Mouse (Mus musculus) mesoderm, embryonic 11.5 days (tissue): ENCODE measurements around the gene Atrnl1.
"Not testable (repeated sequence)": the region's sequence is repeated elsewhere in the genome, so short reads cannot be mapped to it uniquely, and the experiment has no call there.

ENCODE experiments used
- DNase-seq: peaks from one replicate; pipeline ENCODE4 v3.0.0-alpha.2; 2012; ENCODE audit warnings: low read depth, low spot score

The Atrnl1 gene

DNA sequence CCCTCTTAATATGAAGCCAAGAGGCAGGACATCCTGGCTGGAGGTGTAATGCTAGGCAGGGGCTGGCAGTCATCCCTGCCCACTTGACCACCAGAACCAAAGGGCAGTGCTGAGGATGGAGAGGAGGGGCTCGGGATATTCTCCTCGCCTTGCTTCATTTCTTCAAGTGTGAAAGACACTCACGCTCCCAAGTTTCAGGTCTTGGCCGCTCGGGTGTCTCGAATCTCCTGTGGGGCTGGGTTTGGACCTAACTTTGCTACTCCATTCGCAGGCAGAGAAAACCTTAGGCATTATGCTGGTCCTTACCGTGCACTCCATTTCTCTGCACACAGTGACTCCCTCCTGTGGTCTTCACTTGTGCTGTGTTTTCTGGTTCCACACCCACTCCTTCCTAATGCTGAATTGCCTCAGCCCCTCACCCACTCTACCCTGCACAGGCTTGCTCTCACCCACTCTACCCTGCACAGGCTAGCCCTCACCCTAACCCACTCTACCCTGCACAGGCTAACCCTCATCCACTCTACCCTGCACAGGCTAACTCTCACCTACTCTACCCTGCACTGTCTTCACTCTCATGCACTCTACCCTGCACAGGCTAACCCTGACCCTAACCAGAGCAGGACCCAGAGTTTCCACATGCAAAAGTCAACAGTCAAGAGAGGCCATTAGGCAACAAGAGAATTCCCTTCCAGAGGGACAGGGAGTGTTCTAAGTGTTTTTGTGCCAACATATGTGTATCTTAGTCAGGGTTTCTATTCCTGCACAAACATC lies 410.9 kb downstream of the Atrnl1 start:
- no peak for DNase-seq

DNA sequence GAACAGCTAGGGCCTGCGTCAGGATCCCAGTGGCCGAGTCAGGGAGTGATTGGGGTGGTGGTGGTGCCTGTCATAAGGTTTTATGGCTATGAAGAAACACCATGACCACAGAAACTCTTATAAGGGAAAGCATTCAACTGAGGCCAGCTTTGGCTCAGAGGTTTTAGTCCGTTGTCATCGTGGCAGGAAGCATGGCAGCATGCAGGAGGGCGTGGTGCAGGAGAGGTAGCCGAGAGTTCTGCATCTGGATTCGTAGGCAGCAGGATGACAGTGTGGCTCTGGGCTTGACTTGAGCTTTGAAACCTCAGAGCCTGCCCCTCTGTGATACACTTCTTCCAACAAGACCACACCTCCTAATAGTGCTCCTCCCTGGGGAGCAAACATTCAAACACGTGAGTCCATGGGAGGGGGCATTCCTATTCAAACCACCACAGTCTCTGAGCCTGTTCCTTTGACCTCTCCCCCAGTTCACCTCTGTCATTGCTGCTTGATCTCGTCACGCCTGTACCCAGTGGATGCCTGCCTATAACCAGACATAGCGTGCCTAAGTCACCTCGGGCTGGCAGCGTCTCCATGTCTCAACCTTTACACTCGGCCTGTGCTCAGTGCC lies 412.5 kb downstream of the Atrnl1 start:
- no peak for DNase-seq

DNA sequence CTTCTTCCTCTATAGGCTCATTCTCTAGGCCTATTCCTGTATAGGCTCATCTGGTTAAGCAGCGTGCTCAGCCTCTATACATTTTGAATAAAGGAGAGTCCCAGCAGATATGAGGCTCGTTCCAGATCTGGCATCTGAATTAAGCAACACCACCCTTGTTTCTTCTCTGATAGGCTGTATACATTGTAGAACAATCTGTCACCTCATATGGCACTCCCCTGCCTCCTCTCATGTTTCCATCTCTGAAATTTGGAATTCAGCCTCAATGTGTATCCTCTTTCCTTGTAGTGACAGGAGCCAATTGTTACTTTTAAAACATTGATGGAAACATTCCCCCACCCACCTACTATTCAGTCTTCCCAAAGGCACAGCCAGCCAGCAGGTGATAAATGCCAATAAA lies 414.2 kb downstream of the Atrnl1 start:
- no peak for DNase-seq

DNA sequence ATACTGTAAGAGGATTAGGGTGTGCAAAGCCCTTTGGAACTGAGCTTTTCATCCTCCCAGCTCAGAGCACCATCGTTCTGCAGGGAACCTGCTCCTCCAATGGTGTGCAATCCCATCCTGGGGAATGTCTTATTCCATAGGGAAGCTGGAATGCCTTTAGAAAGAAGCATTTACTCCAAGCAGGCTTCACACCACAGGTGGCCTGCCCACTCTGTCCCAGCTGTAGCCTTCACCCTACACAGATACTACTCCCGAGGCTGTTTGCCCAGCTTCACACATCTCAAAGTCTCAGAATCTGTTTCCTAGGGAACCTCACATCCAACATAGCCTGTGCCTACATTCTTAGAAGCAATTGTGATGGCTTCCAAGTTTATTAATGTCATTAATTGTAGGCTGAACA lies 418.8 kb downstream of the Atrnl1 start:
- DNase-seq: no peak

DNA sequence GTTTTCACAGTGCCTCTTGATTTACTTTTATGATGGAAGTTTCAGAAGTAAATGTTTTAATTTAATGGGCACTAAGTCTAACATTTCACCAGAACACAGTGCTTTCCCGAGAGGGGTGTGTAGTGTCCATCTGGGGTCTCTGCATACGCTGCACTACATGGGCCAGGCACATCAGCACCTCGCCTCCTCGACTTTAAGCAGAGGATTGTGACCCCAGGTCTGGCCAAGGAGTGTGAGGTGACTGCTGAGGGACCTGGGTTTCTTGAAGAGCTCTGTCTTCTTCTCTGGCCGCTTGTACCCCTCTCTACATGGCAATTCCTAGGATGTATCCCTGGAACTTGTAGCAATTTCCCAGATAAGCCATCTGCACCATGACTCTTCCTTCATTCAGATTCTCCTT lies 422.4 kb downstream of the Atrnl1 start:
- DNase-seq: no peak

DNA sequence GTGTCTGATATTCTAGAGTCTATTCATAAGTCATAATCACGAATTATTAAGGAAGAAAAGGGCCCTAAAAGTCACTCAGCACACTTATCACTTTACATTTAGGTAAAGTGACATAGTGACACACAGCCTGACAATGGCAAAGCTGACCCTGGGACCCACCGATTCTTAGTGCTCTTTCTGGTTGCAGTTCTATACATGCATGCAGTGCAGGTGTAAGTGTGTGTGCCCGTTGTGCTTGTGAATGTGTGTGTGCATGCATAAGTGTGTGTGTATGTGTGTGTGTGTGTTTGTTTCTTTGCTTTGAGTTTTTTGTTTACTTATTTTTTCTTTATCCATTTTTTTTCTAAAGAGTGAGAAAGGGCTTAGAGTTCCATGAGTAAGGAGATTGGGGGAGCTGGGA lies 425.3 kb downstream of the Atrnl1 start:
- no peak for DNase-seq

DNA sequence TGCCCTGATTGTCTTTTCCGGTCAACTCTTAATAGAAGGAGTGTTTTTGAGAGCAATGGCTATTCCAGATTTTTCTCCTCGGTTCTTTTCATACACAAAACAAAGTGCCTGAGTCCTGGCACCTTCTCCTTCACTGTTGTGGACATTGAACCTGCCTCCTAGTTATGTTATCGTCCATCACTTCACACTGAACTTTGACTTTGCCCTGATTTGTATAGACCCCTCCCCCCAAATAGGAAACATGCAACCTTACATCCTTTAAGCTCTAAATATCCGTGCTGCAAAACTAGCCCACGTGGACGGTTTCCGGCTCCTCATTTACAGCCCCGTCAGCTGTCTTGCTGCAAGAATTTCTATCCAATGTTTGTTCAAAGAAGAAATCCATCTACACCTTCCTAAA lies 432.3 kb downstream of the Atrnl1 start:
- no peak for DNase-seq

DNA sequence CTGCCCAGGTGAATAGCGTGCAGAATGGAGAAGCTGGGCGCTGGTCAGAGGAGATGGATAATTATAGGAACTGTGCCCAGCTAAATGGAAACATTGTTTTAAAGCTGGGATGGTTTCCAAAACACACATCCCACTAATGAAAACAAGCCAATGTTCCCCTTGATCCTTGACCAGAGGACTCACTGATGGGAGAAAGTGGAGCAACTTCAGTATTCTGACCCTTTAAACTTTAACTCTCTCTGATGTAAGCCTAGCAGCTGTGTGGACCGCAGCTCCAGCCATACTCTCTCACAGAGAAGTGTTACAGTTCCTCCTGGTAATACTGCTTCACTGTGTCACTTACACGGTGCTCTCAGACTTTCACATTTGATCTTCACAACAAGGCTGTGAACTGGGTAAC lies 432.7 kb downstream of the Atrnl1 start:
- no peak for DNase-seq

DNA sequence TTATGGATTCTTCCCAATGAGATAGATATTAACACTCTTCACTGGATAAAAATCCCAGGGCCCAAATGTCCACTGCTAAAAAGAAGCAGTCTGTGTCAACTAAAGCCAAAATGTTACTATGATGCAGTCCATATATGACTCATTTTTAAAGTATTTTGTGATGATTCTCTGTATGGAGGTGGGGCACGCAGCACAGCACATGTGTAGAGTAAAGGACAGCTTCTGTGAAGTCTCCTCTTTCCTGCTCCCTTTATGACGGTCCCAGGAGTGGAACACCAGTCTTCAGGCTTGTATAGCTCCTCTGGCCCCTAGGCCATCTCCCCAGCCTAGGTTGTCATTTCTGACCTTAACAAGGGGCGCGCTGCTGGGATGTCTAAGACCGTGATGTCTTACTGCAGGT lies 434.0 kb downstream of the Atrnl1 start:
- no peak for DNase-seq

DNA sequence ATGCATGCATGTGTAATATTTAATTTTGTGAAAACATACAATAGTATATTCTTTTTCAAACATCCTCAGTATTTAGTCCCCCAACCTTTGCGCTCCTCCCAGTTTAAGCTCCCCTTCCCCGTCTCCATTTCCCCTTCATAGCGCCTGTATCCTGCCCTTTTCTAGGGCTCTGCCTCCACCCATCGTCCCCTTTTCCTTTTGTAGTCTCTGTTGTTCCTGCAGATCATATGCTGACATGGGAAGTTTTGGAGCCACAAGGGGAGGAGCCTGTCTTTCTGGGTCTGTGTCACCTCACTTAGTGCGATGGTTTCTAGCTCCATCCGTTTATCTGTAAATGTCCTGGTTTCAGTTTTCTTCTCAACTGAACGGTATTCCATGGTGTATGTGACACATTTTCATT lies 435.8 kb downstream of the Atrnl1 start:
- DNase-seq: no peak

DNA sequence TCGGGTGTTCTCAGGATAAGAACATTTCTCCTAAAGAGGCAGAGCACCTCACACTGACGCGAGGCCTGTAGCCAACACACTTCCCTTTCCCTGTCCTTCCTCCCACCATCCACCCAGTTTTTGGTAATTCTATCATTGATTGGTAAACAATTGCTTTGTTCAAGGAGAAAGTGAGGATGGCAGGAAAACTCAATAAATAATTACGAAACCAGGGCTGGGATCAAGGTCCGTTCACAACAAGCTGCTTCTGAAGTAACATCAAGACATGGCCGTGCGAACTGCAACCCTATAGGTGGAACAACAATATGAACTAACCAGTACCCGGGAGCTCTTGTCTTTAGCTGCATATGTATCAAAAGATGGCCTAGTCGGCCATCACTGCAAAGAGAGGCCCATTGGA lies 439.6 kb downstream of the Atrnl1 start:
- not testable (repeated sequence) for DNase-seq

DNA sequence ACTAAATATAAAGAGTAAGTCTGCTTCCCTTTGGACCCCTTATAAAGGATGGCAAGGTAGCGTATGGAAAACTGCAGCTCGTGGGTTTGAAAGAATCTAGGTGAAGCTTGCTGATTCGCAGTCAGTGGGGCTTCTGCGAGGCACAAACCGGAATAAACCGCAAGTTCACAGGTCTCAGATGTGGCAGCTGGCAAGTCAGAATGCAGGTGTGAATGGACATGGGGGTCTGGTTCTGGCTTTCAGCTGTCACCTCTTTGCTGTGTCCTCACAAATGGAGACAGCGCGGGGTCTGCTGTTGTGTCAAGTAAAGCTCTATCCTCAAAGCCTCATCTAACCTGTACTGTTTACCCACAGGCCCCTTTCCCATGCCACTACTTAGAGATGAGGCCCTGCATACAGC lies 440.2 kb downstream of the Atrnl1 start:
- no peak for DNase-seq

DNA sequence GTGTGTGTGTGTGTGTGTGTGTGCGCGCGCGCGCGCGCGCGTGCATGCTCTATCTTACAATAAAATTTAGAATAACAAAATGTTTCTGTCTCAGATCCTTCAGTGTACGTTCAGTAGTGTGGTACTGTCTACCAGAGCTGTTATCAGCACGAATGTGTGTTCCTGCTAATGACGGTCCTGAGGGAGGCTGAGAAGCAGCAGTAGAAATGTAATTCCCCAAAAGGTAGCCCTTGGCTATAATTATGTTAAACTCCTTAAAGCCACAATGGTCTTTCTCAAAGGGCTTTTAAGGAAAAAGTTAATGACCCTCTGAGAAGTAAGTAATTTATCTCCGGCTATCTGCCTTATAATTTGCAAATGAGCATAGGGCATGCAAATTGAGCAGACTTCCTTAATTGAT lies 441.1 kb downstream of the Atrnl1 start:
- no peak for DNase-seq

DNA sequence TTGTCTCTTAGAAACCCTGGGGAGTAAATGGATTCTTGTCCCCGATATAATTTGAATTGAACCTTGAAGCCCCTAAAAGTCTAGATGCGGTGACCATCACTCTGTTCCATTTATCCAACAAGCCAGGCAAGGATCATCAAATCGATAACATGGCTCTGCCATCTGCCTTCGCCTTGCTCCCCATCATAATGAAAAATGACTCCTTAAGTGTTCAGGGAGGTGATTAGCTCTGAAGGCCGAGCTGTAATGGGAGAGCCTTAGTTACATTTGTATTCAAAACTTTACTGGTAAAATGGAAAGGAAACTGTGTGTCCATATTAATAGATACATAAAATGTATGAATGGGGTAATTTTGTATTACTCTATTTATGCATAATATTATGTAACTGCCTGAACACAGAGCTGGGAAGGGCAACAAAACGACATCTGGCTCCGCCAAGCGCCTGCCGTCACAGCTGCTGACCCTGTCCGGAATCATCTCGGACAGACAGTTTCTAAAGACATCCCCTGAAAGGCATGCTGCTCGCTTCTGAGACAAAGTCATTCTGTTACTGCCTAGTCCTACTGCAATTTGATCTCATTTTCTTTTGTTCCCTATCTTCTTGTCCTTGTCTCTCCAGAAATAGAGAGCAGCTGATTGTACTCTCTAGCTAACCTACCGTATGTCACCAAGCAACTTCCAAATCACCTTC lies 441.8 kb downstream of the Atrnl1 start:
- DNase-seq: peak; percentile 34

DNA sequence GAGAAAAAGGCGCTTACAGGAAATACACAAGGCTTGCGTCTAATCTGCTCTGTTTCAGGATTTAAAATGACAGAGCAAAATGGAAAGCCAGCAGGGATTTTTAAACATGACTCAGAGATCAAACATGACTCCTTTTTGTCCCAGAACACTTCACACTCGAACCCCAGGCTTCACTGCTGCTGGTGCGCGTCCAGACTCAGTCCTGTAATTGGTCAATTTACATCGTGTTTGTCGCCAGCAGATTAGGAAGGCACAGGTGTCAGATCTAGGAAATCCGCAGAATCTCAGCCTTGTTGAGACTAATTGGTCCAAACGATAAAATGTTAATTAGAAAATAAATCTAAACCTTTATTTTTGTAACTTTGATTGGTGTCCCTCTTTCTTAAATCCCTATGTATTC lies 448.9 kb downstream of the Atrnl1 start:
- no peak for DNase-seq

DNA sequence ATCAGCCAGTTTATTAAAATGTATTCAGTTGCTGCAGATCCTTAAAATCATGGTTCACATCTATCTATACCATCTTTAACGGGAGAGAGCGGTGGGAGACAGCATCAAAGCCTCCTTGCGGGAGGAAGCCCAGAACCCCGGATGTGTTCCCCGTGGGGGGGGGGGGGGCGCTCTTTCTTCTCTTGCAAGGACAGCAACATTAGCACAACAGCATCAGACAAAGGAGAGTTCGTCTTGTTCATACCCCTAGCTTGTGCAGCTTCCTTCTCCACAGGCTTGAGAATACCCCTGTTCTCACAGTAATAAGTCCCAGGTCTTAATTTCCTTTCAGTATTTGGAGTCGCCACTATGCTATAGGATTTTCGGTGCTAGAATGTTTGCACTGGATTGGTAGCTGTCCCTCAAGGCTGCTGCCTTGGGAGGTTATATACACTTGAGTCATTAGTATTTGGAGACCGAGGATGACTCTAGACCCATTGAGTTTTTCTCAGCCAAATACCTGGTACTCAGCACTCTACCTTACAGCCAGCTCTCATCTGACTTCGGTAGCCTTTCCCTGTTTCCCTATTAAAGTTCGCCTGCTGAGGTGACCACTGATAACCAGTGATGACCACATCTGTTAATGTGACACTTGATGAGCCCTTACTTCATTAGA lies 449.5 kb downstream of the Atrnl1 start:
- no peak for DNase-seq

DNA sequence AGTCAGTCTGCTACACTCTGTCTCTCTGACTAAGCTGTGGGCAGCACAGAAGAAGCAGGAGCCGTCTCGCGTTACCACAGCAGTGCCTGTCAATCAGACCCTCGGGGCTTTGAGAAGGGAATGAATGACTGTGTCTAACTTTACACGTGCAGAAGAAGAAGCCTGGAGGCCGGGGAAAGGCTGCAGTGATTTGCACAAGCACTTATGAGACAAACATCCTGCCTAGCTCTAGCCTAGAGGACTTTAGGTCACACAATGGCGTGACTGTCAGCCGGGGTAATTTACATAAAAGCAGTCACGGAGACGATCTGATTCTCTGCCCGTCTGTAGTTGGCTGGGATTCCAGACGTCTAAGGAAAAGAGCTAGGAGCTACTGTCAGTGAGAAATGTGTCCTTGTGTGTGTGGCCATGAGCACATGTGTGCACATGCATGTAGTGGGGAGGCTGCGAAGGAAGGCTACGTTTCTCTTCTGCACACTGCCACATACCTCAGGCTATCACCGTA lies 450.1 kb downstream of the Atrnl1 start:
- peak; percentile 80 for DNase-seq

DNA sequence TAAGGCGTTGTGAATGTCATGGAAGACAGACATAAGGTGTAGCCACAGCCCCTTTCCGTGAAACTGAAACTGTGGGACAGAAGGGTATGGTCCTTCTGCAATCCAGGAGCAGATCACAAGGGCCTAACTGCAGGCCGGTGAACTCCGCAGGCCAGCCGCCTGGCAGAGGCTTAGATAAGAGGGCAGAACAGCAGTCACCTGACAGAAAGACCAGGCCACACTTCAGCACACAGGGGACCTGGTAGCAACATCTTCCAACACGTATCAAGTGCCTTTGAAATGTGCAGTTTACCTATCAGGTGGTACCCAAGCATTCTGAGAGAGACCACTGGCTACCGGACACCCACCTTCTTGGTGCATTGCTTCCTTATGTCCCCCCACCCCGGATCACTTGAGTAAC lies 451.1 kb downstream of the Atrnl1 start:
- no peak for DNase-seq

DNA sequence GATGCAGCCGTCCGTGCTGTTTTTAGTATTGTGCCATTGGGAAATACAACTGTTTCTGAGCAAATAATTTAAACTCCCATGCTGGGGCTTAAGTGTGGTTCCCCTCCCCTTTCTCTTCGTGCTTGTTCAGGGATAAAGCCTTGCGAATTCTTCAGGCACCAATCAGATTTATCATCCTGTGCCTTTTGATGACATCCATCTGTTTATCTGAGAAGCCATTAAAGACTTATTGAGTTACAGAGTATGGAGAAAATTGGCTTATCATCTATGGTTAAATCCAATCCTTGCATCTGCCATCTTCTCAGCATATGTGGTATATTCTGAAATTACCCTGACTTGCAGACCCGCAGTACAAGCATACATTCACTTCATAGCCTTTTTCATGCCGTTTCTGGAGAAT lies 452.7 kb downstream of the Atrnl1 start:
- DNase-seq: no peak

DNA sequence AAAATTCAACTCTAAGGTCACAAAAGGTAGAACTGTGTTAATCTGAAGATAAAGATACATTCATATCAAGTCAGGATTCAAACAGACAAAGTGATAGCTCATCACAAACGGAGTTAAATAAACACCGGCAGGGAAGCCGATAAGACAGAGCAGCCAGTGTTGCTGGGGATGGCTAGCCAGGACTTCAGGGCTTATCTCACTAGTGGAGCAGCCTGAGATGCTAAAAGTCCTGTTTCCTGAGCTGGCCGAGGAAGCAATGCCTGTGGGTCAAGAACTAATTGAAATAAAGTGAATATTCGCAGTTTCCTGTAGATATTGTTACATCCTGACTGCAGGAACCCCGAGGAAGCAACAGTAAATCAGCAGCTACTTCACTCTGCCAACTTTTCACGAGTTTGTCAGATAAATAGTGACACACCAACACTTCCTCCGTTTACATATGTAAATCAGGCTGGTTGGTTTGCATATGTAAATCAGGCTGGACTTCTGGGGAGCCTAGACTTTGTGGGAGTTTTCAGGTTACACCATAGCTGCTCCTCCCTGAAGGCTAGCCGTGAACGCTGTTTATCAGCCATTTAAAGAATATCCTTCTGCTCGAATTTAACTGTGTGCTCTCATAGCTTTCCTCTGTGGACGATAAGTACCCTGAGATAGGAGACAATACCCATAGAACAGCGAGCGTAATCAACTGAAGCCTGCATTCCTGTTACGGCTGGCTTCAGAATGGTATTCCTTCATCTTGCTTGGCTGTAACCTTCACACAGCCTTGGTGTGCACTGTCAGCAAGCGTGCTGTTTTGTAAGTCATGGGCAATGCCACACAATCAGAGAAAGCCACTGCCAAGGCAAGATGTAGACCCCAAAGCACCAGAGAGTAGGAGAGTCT lies 453.5 kb downstream of the Atrnl1 start:
- no peak for DNase-seq

DNA sequence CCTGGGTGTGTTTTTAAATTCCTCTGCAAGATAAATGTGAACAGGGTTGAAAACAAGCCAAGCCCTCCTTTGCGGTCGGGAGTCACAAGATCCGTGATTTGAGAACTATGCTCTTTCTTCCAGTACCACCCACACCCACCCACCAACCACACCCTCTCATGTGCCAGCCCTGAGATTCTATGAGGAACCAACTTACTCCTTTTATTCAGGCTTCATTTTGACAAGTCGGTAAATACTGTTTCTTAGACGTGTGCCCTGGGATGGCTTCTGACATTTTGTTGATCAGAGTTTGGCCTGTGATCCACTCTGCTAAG lies 454.1 kb downstream of the Atrnl1 start:
- no peak for DNase-seq

DNA sequence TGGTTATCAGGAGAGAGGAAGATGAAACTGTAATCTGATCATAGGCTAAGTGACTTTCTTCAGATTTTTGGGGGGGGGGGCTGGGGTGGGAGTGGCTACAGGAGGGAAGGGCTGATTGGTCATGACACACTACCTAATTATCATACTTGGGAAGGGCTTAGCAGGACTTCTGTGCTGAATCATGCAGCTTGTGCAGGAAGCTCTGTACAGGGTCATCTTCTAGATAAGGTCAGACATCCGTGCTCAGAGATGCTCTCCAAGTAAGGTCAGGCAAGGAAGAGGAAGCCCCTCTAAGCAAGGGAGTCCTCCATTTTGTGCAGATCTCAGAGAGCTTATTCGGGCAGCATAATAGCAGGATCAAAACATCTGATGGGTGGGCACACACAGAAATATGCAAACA lies 454.7 kb downstream of the Atrnl1 start:
- no peak for DNase-seq
